10 mouse cellular contexts compared by ENCODE assay signal in the genomic region with DNA sequence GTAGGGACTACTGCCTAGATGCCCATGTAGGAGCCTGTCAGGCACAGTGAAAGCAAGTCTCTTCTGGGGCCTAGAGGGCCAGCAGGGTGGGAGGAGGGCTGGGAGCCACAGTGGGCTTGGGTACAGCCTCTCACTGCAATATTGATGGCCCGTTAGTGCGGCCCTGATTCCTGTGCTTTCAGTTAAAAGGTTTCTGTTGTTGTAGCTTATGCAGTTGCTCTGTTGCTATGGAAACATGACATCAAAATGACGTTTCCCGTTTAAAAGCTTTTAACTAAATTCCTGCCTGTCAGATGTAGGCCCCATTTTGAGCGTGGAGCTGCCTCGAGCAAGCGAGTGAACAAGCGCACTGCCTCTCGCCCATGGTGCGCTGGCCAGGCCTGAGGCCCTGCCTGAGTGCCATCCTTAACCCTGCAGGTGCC. TPM values are rescaled to one million over a fixed set of nuclear protein-coding genes. Genes with fewer than 3 reads are reported as not detected.
DNase-seq lines count a peak whose midpoint lies in the region; ATAC-seq and TF ChIP-seq lines count a peak whose summit lies in the region.
"Had no signal": no experiment of that assay in that cellular context is flagged by ENCODE, and none has a peak within 500 bp of the region (broad histone marks: within the 10 kb centered on the region; RNA-seq: fewer than 3 reads in every experiment).

No protein-coding gene starts in this region.

- no peaks in the 10 kb centered on the region for H3K9me3 ChIP-seq in forebrain, embryonic 13.5 days (replicated peaks)
- no peaks in the 10 kb centered on the region for H3K9me3 ChIP-seq in midbrain, embryonic 14.5 days (ENCODE audit: control insufficient read depth, low read length)

- 41% methylated on average over 10 of the region's 10 CpGs for WGBS in forebrain, embryonic 13.5 days
- WGBS in midbrain, embryonic 14.5 days: 39% methylated on average over 10 of the region's 10 CpGs

- TF ChIP-seq CTCF in brain, embryonic 14.5 days (IDR thresholded peaks at IDR 0.05; ENCODE audit: borderline replicate concordance, extremely low read depth, insufficient read depth, insufficient read length): no peak

- ATAC-seq in forebrain, embryonic 13.5 days: peak; percentile 65
- ATAC-seq in midbrain, embryonic 14.5 days (ENCODE audit: low FRiP score, low TSS enrichment): no peak

- H3K9ac ChIP-seq in forebrain, embryonic 13.5 days: peak overlapping the region; percentile 7; the same call in 1 of the 2 replicates
- H3K9ac ChIP-seq in midbrain, embryonic 14.5 days (replicated peaks; ENCODE audit: low read length): peak overlapping the region; percentile 31

- no peak overlapping the region for H3K4me3 ChIP-seq in forebrain, embryonic 13.5 days
- no peak overlapping the region for H3K4me3 ChIP-seq in midbrain, embryonic 14.5 days (replicated peaks; ENCODE audit: low read depth, low read length)

- H3K4me1 ChIP-seq in forebrain, embryonic 13.5 days: peaks cover 15% of the 10 kb centered on the region
- H3K4me1 ChIP-seq in midbrain, embryonic 14.5 days (ENCODE audit: control insufficient read depth, insufficient read depth, low read length): peaks cover 11% of the 10 kb centered on the region

- intact Hi-C loops in left cerebral cortex, postnatal 10 days (cut with DNase I): loop anchor here (2.0 to 10.0 kb wide), 2 partner anchors 126 to 428 kb away; no protein-coding TSS in a partner anchor

- H3K36me3 ChIP-seq in forebrain, embryonic 13.5 days (ENCODE audit: poor library complexity, severe bottlenecking): peaks cover 11% of the 10 kb centered on the region
- H3K36me3 ChIP-seq in midbrain, embryonic 14.5 days (ENCODE audit: control insufficient read depth, insufficient read depth, low read length): 0 out of 2 replicates have a peak, but pooled peaks cover 6% of the 10 kb centered on the region

- TF ChIP-seq POLR2A in brain, embryonic 14.5 days (IDR thresholded peaks at IDR 0.05; ENCODE audit: borderline replicate concordance, extremely low read depth, insufficient read depth, insufficient read length, poor library complexity, severe bottlenecking): no peak

- H3K27me3 ChIP-seq in forebrain, embryonic 13.5 days: no peaks in the 10 kb centered on the region
- H3K27me3 ChIP-seq in midbrain, embryonic 14.5 days (ENCODE audit: control insufficient read depth, insufficient read depth, low read length): no peaks in the 10 kb centered on the region

- no peak overlapping the region; the same call in 1 of the 2 replicates for H3K4me2 ChIP-seq in forebrain, embryonic 13.5 days
- H3K4me2 ChIP-seq in midbrain, embryonic 14.5 days (ENCODE audit: low read length): no peak overlapping the region

- peak; percentile 39 to 52 for DNase-seq in left cerebral cortex, postnatal 10 days (ENCODE audit: extremely low spot score in 1 of 2, low spot score in 2 of 2)
- DNase-seq in left cerebral cortex, adult 18-20 months (ENCODE audit: low spot score in 2 of 2): no peak
- DNase-seq in brain, embryonic 14.5 days (ENCODE audit: low read depth): peak; percentile 88
- peak; percentile 78 for DNase-seq in midbrain, embryonic 14.5 days
- DNase-seq in spleen, adult 18-20 months: no peak
- DNase-seq in kidney, adult 8-10 months: no peak
- DNase-seq in kidney, postnatal 4 days: no peak
- DNase-seq: adrenal gland, adult 8-10 months; gastrocnemius, postnatal 10 days had no signal

- peak overlapping the region; percentile 41 for H3K27ac ChIP-seq in forebrain, embryonic 13.5 days
- H3K27ac ChIP-seq in midbrain, embryonic 14.5 days (replicated peaks; ENCODE audit: low read depth, low read length): peak overlapping the region; percentile 45; the same call in 1 of the 2 replicates

RNA-seq across cellular contexts. Expression of gene Msantd1, which starts 9.4 kb away (rescaled TPM):
- 10 to 100 TPM; 15.6 to 16.6 TPM for total RNA-seq in left cerebral cortex, postnatal 10 days (2021)
- 1 to 10 TPM; 3.8 to 6.4 TPM for total RNA-seq in left cerebral cortex, adult 18-20 months (2021)
- polyA plus RNA-seq in brain, embryonic 14.5 days (2012; rRNA removed): 8.2 and 9.0 TPM in 2 replicates
- polyA plus RNA-seq in forebrain, embryonic 13.5 days (2015; fragmentation: Nextera tagmentation; extraction: Ambion mirVana): 2.2 and 3.9 TPM in 2 replicates
- 3.1 and 4.8 TPM in 2 replicates for polyA plus RNA-seq in midbrain, embryonic 14.5 days (2014; fragmentation: Nextera tagmentation; extraction: Ambion mirVana)

RNA-seq across cellular contexts. Expression of gene Rgs12, which starts 32.0 kb away (rescaled TPM):
- total RNA-seq in left cerebral cortex, postnatal 10 days (2021): 10 to 100 TPM; 58.1 to 65.2 TPM
- total RNA-seq in left cerebral cortex, adult 18-20 months (2021): 10 to 100 TPM; 49.6 to 50.4 TPM
- polyA plus RNA-seq in brain, embryonic 14.5 days (2012; rRNA removed): 58.7 and 60.9 TPM in 2 replicates
- 64.7 and 71.2 TPM in 2 replicates for polyA plus RNA-seq in forebrain, embryonic 13.5 days (2015; fragmentation: Nextera tagmentation; extraction: Ambion mirVana)
- 42.7 and 44.3 TPM in 2 replicates for polyA plus RNA-seq in midbrain, embryonic 14.5 days (2014; fragmentation: Nextera tagmentation; extraction: Ambion mirVana)

Comparison
In these comparisons a context has a peak if more than half of its experiments do, and no peak if none do; other contexts are left out.
1. DNase-seq: peak in left cerebral cortex, postnatal 10 days (2 of 2), brain, embryonic 14.5 days (single experiment) and midbrain, embryonic 14.5 days (single experiment); none in left cerebral cortex, adult 18-20 months (0 of 2), spleen, adult 18-20 months (0 of 2), kidney, adult 8-10 months (0 of 2) and kidney, postnatal 4 days (0 of 2).